In genomic region chr7:125104011-125104410, GRCm38 (mm10) we compare ENCODE assay signal across 22 mouse cellular contexts.
DNase-seq lines count a peak whose midpoint lies in the region; ATAC-seq lines count a peak whose summit lies in the region.
"Had no signal": no experiment of that assay in that cellular context is flagged by ENCODE, and none has a peak within 500 bp of the region (broad histone marks: within the 10 kb centered on the region; RNA-seq: fewer than 3 reads in every experiment).

No protein-coding gene starts in this region.

- H3K4me2 ChIP-seq in forebrain, embryonic 11.5 days (ENCODE audit: low read depth, low read length, severe bottlenecking), result no peak overlapping the region
- no peak overlapping the region for H3K4me2 ChIP-seq in forebrain, embryonic 15.5 days (replicated peaks)
- H3K4me2 ChIP-seq: limb, embryonic 13.5 days; liver, embryonic 15.5 days; midbrain, embryonic 15.5 days; neural tube, embryonic 15.5 days had no signal

- peak; percentile 34 for DNase-seq in forebrain, embryonic 11.5 days (ENCODE audit: low spot score)
- peak; percentile 36 for DNase-seq in left cerebral cortex, postnatal 4 days
- no peak for DNase-seq in left cerebral cortex, postnatal 25 days (ENCODE audit: low spot score in 2 of 2)
- DNase-seq in R1 (ENCODE audit: low read depth, low spot score), result peak; percentile 5
- DNase-seq in embryo, embryonic 11 days, result peak; percentile 9
- no peak for DNase-seq in ovary, postnatal 14 days (ENCODE audit: low spot score)
- DNase-seq: adrenal gland, postnatal 10 days; cerebellum, adult 18-20 months; kidney, adult 9 months; kidney, postnatal 4 days; right cerebral cortex, postnatal 4 days had no signal

- H3K27me3 ChIP-seq in forebrain, embryonic 11.5 days (ENCODE audit: control insufficient read depth, insufficient read depth, low read length), result no peaks in the 10 kb centered on the region
- no peaks in the 10 kb centered on the region for H3K27me3 ChIP-seq in forebrain, embryonic 15.5 days
- H3K27me3 ChIP-seq: limb, embryonic 13.5 days; liver, embryonic 15.5 days; midbrain, embryonic 15.5 days; neural tube, embryonic 15.5 days had no signal

- no peak overlapping the region for H3K9ac ChIP-seq in forebrain, embryonic 11.5 days (ENCODE audit: low read length)
- no peak overlapping the region for H3K9ac ChIP-seq in forebrain, embryonic 15.5 days (replicated peaks)
- H3K9ac ChIP-seq: limb, embryonic 13.5 days; liver, embryonic 15.5 days; midbrain, embryonic 15.5 days; neural tube, embryonic 15.5 days had no signal

- H3K4me1 ChIP-seq in forebrain, embryonic 11.5 days (replicated peaks; ENCODE audit: control insufficient read depth, insufficient read depth, low read length), result no peaks in the 10 kb centered on the region
- H3K4me1 ChIP-seq in forebrain, embryonic 15.5 days, result peaks cover 4% of the 10 kb centered on the region; the same call in 1 of the 2 replicates
- H3K4me1 ChIP-seq: embryonic facial prominence, embryonic 10.5 days; heart, embryonic 10.5 days; limb, embryonic 13.5 days; liver, embryonic 15.5 days; midbrain, embryonic 15.5 days; neural tube, embryonic 15.5 days had no signal

- WGBS in forebrain, embryonic 11.5 days, result 87% methylated on average over 4 of the region's 4 CpGs
- 65% methylated on average over 4 of the region's 4 CpGs for WGBS in forebrain, embryonic 15.5 days

- intact Hi-C loops in left cerebral cortex, postnatal 4 days (cut with DNase I), result no loop called here
- intact Hi-C loops in left cerebral cortex, postnatal 25 days (cut with DNase I), result loop anchor here (10.0 kb wide), 1 partner anchor 61 kb away; no protein-coding TSS in a partner anchor

- no peak overlapping the region for H3K27ac ChIP-seq in forebrain, embryonic 11.5 days (ENCODE audit: low read depth, low read length)
- no peak overlapping the region for H3K27ac ChIP-seq in forebrain, embryonic 15.5 days (replicated peaks)
- H3K27ac ChIP-seq: embryonic facial prominence, embryonic 10.5 days; heart, embryonic 10.5 days; limb, embryonic 13.5 days; liver, embryonic 15.5 days; midbrain, embryonic 15.5 days; neural tube, embryonic 15.5 days had no signal

- no peaks in the 10 kb centered on the region for H3K36me3 ChIP-seq in forebrain, embryonic 11.5 days (ENCODE audit: control insufficient read depth, insufficient read depth, low read length)
- H3K36me3 ChIP-seq in forebrain, embryonic 15.5 days, result no peaks in the 10 kb centered on the region
- H3K36me3 ChIP-seq: embryonic facial prominence, embryonic 10.5 days; heart, embryonic 10.5 days; limb, embryonic 13.5 days; liver, embryonic 15.5 days; midbrain, embryonic 15.5 days; neural tube, embryonic 15.5 days had no signal

- no peak for ATAC-seq in forebrain, embryonic 11.5 days (replicated peaks; ENCODE audit: low FRiP score)
- no peak for ATAC-seq in forebrain, embryonic 15.5 days (replicated peaks)
- ATAC-seq: activated CD4-positive, CD25-positive, alpha-beta regulatory T cell, adult 4 months; forebrain, embryonic 14.5 days; inflammation-experienced regulatory T-cells, adult 6 months; lung, postnatal 0 days; midbrain, embryonic 15.5 days had no signal

- no peaks in the 10 kb centered on the region for H3K9me3 ChIP-seq in forebrain, embryonic 11.5 days (ENCODE audit: control insufficient read depth, low read length)
- no peaks in the 10 kb centered on the region for H3K9me3 ChIP-seq in forebrain, embryonic 15.5 days
- H3K9me3 ChIP-seq: embryonic facial prominence, embryonic 10.5 days; heart, embryonic 10.5 days; limb, embryonic 13.5 days; liver, embryonic 15.5 days; midbrain, embryonic 15.5 days; neural tube, embryonic 15.5 days had no signal

- H3K4me3 ChIP-seq in forebrain, embryonic 11.5 days (ENCODE audit: low read depth, low read length), result no peak overlapping the region
- H3K4me3 ChIP-seq in forebrain, embryonic 15.5 days, result no peak overlapping the region
- H3K4me3 ChIP-seq: embryonic facial prominence, embryonic 10.5 days; heart, embryonic 10.5 days; limb, embryonic 13.5 days; liver, embryonic 15.5 days; midbrain, embryonic 15.5 days; neural tube, embryonic 15.5 days had no signal

Comparison
In these comparisons a context has a peak if more than half of its experiments do, and no peak if none do; other contexts are left out.
1. DNase-seq: peak in forebrain, embryonic 11.5 days (single experiment), left cerebral cortex, postnatal 4 days (single experiment), R1 (single experiment) and embryo, embryonic 11 days (single experiment); none in left cerebral cortex, postnatal 25 days (0 of 2) and ovary, postnatal 14 days (single experiment).